Mouse (Mus musculus) hindbrain, embryonic 15.5 days (tissue): Measurements from ENCODE around the gene Olfr467. TPM values are rescaled to one million over a fixed set of nuclear protein-coding genes. Genes with fewer than 3 reads are reported as not detected.

Experiments
- polyA plus RNA-seq: library from polyadenylated mRNA; unstranded; fragments of >200 nt; fragmentation: Nextera tagmentation; extraction: Ambion mirVana; gene quantifications from 2 replicates; pipeline ENCODE4 v1.2.1, GENCODE M21; 2015

Olfr467 gene
- polyA plus RNA-seq, 1 experiment from 2014 or later: not detected

Other genes with a start within 250 kb of the Olfr467 start
- gene Olfml1, start 244.8 kb upstream of the Olfr467 start, polyA plus RNA-seq: 3.3 and 4.2 TPM in 2 replicates
- 2.5 and 2.8 TPM in 2 replicates for gene Ppfibp2, start 217.1 kb upstream of the Olfr467 start, polyA plus RNA-seq
- not detected in 2 replicates for gene 5330417H12Rik, start 187.1 kb upstream of the Olfr467 start, polyA plus RNA-seq
- gene Cyb5r2, start 54.2 kb upstream of the Olfr467 start, polyA plus RNA-seq: 0.13 TPM in 2 replicates
- not detected in 2 replicates for gene Ovch2, start 11.1 kb upstream of the Olfr467 start, polyA plus RNA-seq
- gene Olfr469, start 13.3 kb downstream of the Olfr467 start, polyA plus RNA-seq: not detected in 2 replicates
- not detected in 2 replicates for gene Olfr470, start 35.2 kb downstream of the Olfr467 start, polyA plus RNA-seq
- 0.03 TPM in 1 of 2 replicates, not detected in the other for gene Olfr472, start 85.6 kb downstream of the Olfr467 start, polyA plus RNA-seq
- gene Olfr473, start 118.2 kb downstream of the Olfr467 start, polyA plus RNA-seq: not detected in 2 replicates
- gene Olfr474, start 142.4 kb downstream of the Olfr467 start, polyA plus RNA-seq: not detected in 2 replicates
- not detected in 2 replicates for gene Olfr476, start 152.5 kb downstream of the Olfr467 start, polyA plus RNA-seq
- not detected in 2 replicates for gene Olfr477, start 174.4 kb downstream of the Olfr467 start, polyA plus RNA-seq
- not detected in 2 replicates for gene Olfr478, start 221.7 kb downstream of the Olfr467 start, polyA plus RNA-seq
- not detected in 2 replicates for gene Olfr479, start 238.4 kb downstream of the Olfr467 start, polyA plus RNA-seq